Mouse (Mus musculus) mature B cell (primary cell): ENCODE results near the gene Ubash3b.

Source experiments
- in situ Hi-C: fragments of 300-500 bp; cut with MboI; formaldehyde crosslinking; loops from 2 replicates; pipeline ENCODE4 v1.14.3; 2019

The Ubash3b gene

GRCm38 (mm10) chr9:41058765-41059535 is 102.5 kb downstream of the Ubash3b start:
- in situ Hi-C loops, result no loop called here

GRCm38 (mm10) chr9:41054166-41054565 is 107.3 kb downstream of the Ubash3b start:
- in situ Hi-C loops, result no loop called here

GRCm38 (mm10) chr9:41053478-41053877 is 108.0 kb downstream of the Ubash3b start:
- in situ Hi-C loops, result no loop called here

GRCm38 (mm10) chr9:41051080-41051932 is 110.2 kb downstream of the Ubash3b start:
- in situ Hi-C loops, result no loop called here

GRCm38 (mm10) chr9:41050331-41051079 is 111.0 kb downstream of the Ubash3b start:
- in situ Hi-C loops, result no loop called here

- in situ Hi-C loops, result loop anchor here (5.0 kb wide), 1 partner anchor 128 kb away; no protein-coding TSS in a partner anchor
Measured at GRCm38 (mm10) chr9:41049282-41049681, 112.2 kb downstream of the Ubash3b start.

GRCm38 (mm10) chr9:41048820-41049219 is 112.7 kb downstream of the Ubash3b start:
- in situ Hi-C loops, result loop anchor here (5.0 kb wide), 1 partner anchor 128 kb away; no protein-coding TSS in a partner anchor

GRCm38 (mm10) chr9:41048216-41048615 is 113.3 kb downstream of the Ubash3b start:
- in situ Hi-C loops, result loop anchor here (5.0 kb wide), 1 partner anchor 129 kb away; no protein-coding TSS in a partner anchor

- in situ Hi-C loops, result loop anchor here (5.0 kb wide), 1 partner anchor 130 kb away; no protein-coding TSS in a partner anchor
Measured at GRCm38 (mm10) chr9:41047654-41048053, 113.8 kb downstream of the Ubash3b start.

GRCm38 (mm10) chr9:41044626-41045025 is 116.9 kb downstream of the Ubash3b start:
- in situ Hi-C loops, result loop anchor here (5.0 kb wide), 1 partner anchor 133 kb away; no protein-coding TSS in a partner anchor

GRCm38 (mm10) chr9:41043641-41044040 is 117.9 kb downstream of the Ubash3b start:
- in situ Hi-C loops, result no loop called here

GRCm38 (mm10) chr9:41041404-41041803 is 120.1 kb downstream of the Ubash3b start:
- in situ Hi-C loops, result no loop called here

GRCm38 (mm10) chr9:41038150-41038664 is 123.3 kb downstream of the Ubash3b start:
- in situ Hi-C loops, result no loop called here

GRCm38 (mm10) chr9:41031590-41032489 is 129.7 kb downstream of the Ubash3b start:
- in situ Hi-C loops, result no loop called here

- in situ Hi-C loops, result no loop called here
Measured at GRCm38 (mm10) chr9:41029827-41030226, 131.7 kb downstream of the Ubash3b start.

- in situ Hi-C loops, result no loop called here
Measured at GRCm38 (mm10) chr9:41028470-41028869, 133.0 kb downstream of the Ubash3b start.

- in situ Hi-C loops, result no loop called here
Measured at GRCm38 (mm10) chr9:41021690-41022089, 139.8 kb downstream of the Ubash3b start.

- in situ Hi-C loops, result no loop called here
Measured at GRCm38 (mm10) chr9:41020486-41020885, 141.0 kb downstream of the Ubash3b start.

GRCm38 (mm10) chr9:41014512-41014911 is 147.0 kb downstream of the Ubash3b start:
- in situ Hi-C loops, result no loop called here

GRCm38 (mm10) chr9:41012456-41012855 is 149.0 kb downstream of the Ubash3b start:
- in situ Hi-C loops, result no loop called here
